Mouse (Mus musculus) kidney, adult 2 months (tissue): ENCODE results near the gene Cers2.

Experiments
- CTCF ChIP-seq: fragments of 200-500 bp; conservative IDR thresholded peaks from 2 replicates; pipeline ENCODE4 v1.5.1; 2011; ENCODE audit warnings: low read depth, mild to moderate bottlenecking, control low read depth, low read length, moderate library complexity, mixed read lengths; ENCODE audit not compliant: insufficient read depth, insufficient read length
- POLR2A ChIP-seq: fragments of 200-500 bp; IDR thresholded peaks from one replicate; pipeline ENCODE4 v1.6.1; 2011; ENCODE audit warnings: low read depth, low read length, control low read depth

GRCm38 (mm10) chr3:95310496-95310895 is 4.1 kb upstream of the Cers2 start:
- TF ChIP-seq CTCF (no peak), POLR2A (no peak)
